Mouse (Mus musculus) lung, embryonic 15.5 days (tissue): Measurements from ENCODE around the gene Igfbp2. TPM values are rescaled to one million over a fixed set of nuclear protein-coding genes. Genes with fewer than 3 reads are reported as not detected.

ENCODE experiments used
- ATAC-seq: fragments of 200-750 bp; cut with Nextera tagmentation; 2 replicates; pipeline ENCODE4 v1.8.0; 2017; ENCODE audit warnings: moderate number of reproducible peaks, borderline replicate concordance; ENCODE audit not compliant: low FRiP score, low TSS enrichment; ENCODE audit errors: extremely low read depth
- H3K27ac ChIP-seq: fragments of 300-500 bp; sonication (generic); 2 replicates; pipeline ENCODE4 v1.5.1; 2015; ENCODE audit warnings: moderate library complexity, mild to moderate bottlenecking, inconsistent platforms
- H3K27me3 ChIP-seq: fragments of 300-500 bp; sonication (generic); 2 replicates; pipeline ENCODE4 v1.6.1; 2015; ENCODE audit warnings: inconsistent platforms
- H3K36me3 ChIP-seq: fragments of 300-500 bp; sonication (generic); 2 replicates; pipeline ENCODE4 v1.6.1; 2015; ENCODE audit warnings: inconsistent platforms
- H3K4me1 ChIP-seq: fragments of 300-500 bp; sonication (generic); 2 replicates; pipeline ENCODE4 v1.6.1; 2015; ENCODE audit warnings: inconsistent platforms
- H3K4me2 ChIP-seq: fragments of 300-500 bp; sonication (generic); 2 replicates; pipeline ENCODE4 v1.6.1; 2015; ENCODE audit warnings: inconsistent platforms, mild to moderate bottlenecking, moderate library complexity
- H3K4me3 ChIP-seq: fragments of 300-500 bp; sonication (generic); 2 replicates; pipeline ENCODE4 v1.5.1; 2015; ENCODE audit warnings: mild to moderate bottlenecking, inconsistent platforms
- H3K9ac ChIP-seq: fragments of 300-500 bp; sonication (generic); 2 replicates; pipeline ENCODE4 v1.6.1; 2015; ENCODE audit warnings: inconsistent platforms
- H3K9me3 ChIP-seq: fragments of 300-500 bp; sonication (generic); 2 replicates; pipeline ENCODE4 v1.6.1; 2016; ENCODE audit warnings: inconsistent platforms
- WGBS: fragments of 180-500 bp; shearing (Covaris S2); methylation state at CpG from one replicate; pipeline ENCODE4 v1.1.7; 2015; 5-methylcytosine and 5-hydroxymethylcytosine counted together
- polyA plus RNA-seq: library from polyadenylated mRNA; unstranded; fragments of >200 nt; fragmentation: Nextera tagmentation; extraction: Ambion mirVana; gene quantifications from 2 replicates; pipeline ENCODE4 v1.2.1, GENCODE M21; 2015

Igfbp2 gene
- polyA plus RNA-seq, 1 experiment from 2014 or later, result 344 TPM

DNA sequence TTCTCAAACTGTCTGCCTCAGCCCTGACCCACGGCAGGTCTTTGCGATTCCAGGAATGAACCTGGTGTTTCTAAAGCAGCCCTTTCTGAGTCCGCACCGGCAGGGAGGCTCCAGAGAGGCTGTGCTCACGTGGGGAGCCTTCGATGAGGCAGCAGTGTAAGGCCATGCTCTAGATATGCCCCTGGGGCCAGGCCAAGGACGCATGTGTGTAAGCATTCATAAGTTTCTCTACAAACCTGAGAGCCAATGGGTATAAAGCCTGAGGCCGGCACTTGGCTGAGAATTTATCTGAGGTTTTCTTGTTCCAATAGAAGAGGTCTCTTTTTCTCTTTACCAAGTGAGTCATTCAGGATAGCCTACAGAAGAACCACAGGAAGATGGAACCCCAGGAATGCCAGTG is 15.1 kb downstream of the Igfbp2 start:
- H3K36me3 ChIP-seq, result no peaks in the 10 kb centered on the region
- no peaks in the 10 kb centered on the region for H3K9me3 ChIP-seq
- H3K9ac ChIP-seq, result no peak overlapping the region
- no peak overlapping the region for H3K27ac ChIP-seq
- H3K27me3 ChIP-seq, result no peaks in the 10 kb centered on the region
- no peak for ATAC-seq
- no peak overlapping the region for H3K4me3 ChIP-seq
- H3K4me2 ChIP-seq, result no peak overlapping the region
- 63% methylated on average over 8 of the region's 8 CpGs for WGBS
- H3K4me1 ChIP-seq, result no peaks in the 10 kb centered on the region

DNA sequence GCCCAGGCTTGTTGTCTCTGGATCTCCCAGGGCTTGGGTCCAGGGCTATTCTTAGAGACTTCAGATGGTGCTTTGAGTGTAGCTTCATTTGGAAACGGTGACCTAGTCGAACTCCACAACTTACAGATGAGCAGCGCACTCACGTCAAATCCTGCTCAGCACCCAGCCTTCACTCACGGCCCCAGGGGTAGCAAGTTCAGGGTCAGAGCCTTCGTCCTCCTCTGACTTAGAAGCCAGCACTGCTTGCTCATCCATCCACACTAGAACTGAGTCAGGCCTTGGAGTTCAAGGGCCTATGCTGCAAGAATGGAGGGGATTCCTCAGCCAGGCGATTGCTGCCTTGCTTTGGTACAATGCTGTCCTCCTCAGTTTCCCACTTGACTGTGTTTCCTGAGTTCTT is 15.5 kb downstream of the Igfbp2 start:
- Histone ChIP-seq H3K4me3 (no peak overlapping the region), H3K27me3 (no peaks in the 10 kb centered on the region), H3K9ac (no peak overlapping the region), H3K4me2 (no peak overlapping the region), H3K4me1 (no peaks in the 10 kb centered on the region), H3K36me3 (no peaks in the 10 kb centered on the region), H3K27ac (no peak overlapping the region), H3K9me3 (no peaks in the 10 kb centered on the region)
- no peak for ATAC-seq
- 81% methylated on average over 7 of the region's 7 CpGs for whole genome bisulfite sequencing

DNA sequence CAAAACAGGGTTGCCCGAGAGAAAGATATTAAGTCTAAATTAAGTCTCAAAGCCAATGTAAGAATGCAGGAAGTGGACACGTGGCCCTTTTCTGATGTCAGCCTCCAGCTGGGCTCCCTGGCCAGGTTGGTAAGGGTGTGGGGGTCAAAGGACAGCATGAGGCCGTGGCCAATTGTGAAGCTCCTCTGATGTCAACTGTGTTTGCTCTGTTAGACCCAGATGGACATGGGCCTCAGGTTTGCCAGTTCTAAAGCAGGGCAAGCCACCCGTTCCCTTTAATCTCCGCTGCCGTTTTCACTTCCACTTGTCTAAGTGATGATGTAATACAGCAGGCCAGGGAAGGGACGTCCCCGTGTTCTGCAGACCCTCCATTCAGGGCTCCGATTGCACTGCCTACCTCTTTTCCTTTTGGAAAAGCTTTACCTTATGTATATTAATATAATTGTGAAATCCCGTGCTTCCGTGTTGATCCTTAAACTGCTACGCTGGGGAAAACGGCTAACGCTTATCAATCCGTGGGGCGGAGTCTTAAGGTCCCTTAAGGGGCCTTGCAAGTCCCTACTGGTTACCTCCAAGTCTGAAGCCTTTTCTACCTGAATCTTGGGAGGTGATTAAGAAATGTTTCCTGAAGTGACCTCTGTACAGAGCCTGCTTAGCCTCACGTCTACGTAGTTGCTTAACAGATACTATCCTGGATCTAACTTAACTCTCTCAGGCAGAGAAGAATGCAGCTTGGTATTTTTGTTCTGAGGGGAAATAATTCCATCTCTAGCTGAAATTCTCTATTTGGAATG is 18.6 kb downstream of the Igfbp2 start:
- Histone ChIP-seq H3K27me3 (no peaks in the 10 kb centered on the region), H3K27ac (no peak overlapping the region)
- ATAC-seq, result no peak

GRCm38 (mm10) chr1:72844675-72845074 is 20.4 kb downstream of the Igfbp2 start:
- Histone ChIP-seq H3K9ac (no peak overlapping the region), H3K9me3 (no peaks in the 10 kb centered on the region), H3K4me1 (no peaks in the 10 kb centered on the region), H3K27ac (no peak overlapping the region), H3K36me3 (no peaks in the 10 kb centered on the region), H3K4me3 (no peak overlapping the region), H3K4me2 (no peak overlapping the region), H3K27me3 (no peaks in the 10 kb centered on the region)
- 88% methylated on average over 6 of the region's 6 CpGs for WGBS
- ATAC-seq, result no peak

More for the DNA sequence above, 18.6 kb downstream of the Igfbp2 start:
- H3K4me1 ChIP-seq, result no peaks in the 10 kb centered on the region
- H3K36me3 ChIP-seq, result no peaks in the 10 kb centered on the region
- H3K4me3 ChIP-seq, result no peak overlapping the region
- H3K9me3 ChIP-seq, result no peaks in the 10 kb centered on the region
- no peak overlapping the region for H3K9ac ChIP-seq
- no peak overlapping the region for H3K4me2 ChIP-seq
- 71% methylated on average over 18 of the region's 18 CpGs for WGBS

GRCm38 (mm10) chr1:72847849-72848380 is 23.6 kb downstream of the Igfbp2 start:
- Histone ChIP-seq H3K9ac (no peak overlapping the region), H3K4me1 (no peaks in the 10 kb centered on the region), H3K27me3 (no peaks in the 10 kb centered on the region), H3K27ac (no peak overlapping the region), H3K36me3 (peaks cover 3% of the 10 kb centered on the region; the same call in 1 of the 2 replicates), H3K9me3 (no peaks in the 10 kb centered on the region), H3K4me2 (no peak overlapping the region), H3K4me3 (no peak overlapping the region)
- WGBS, result 82% methylated on average over 4 of the region's 4 CpGs
- no peak for ATAC-seq

DNA sequence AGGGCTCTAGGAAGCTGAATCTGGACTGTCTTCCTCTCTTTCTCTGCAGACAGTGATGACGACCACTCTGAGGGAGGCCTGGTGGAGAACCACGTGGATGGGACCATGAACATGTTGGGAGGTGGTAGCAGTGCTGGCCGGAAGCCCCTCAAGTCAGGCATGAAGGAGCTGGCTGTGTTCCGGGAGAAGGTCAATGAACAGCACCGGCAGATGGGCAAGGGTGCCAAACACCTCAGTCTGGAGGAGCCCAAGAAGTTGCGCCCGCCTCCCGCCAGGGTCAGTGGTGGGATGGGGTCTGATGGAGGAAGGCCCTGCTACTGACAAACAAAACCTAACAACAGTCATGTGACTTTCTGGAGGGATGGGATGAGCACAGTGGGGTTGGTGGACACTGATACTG is 24.7 kb downstream of the Igfbp2 start:
- Histone ChIP-seq H3K27me3 (no peaks in the 10 kb centered on the region), H3K4me2 (no peak overlapping the region), H3K4me1 (no peaks in the 10 kb centered on the region), H3K9ac (no peak overlapping the region), H3K27ac (no peak overlapping the region), H3K36me3 (peaks cover 3% of the 10 kb centered on the region; the same call in 1 of the 2 replicates), H3K9me3 (no peaks in the 10 kb centered on the region), H3K4me3 (no peak overlapping the region)
- WGBS, result 86% methylated on average over 8 of the region's 8 CpGs
- ATAC-seq, result no peak

DNA sequence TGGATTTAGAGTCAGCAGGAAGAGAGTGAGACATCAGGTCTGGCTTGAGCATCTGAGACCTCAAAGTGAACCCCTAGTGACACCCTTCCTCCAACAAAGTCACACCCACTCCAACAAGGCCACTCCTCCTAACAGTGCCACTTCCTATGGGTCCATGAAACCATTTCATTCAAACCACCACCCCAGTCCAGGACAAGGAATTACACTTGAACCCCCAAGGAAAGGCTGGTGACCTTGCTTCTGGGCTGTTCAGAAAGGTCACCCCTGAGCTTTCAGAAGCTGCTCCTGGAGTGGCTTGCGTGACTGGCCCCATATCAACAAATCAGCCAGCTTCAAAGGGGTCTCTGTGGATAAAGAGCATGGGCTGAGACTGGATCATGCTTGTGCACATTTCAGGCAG is 29.5 kb downstream of the Igfbp2 start:
- Histone ChIP-seq H3K27me3 (no peaks in the 10 kb centered on the region), H3K9ac (no peak overlapping the region), H3K9me3 (no peaks in the 10 kb centered on the region), H3K4me2 (no peak overlapping the region), H3K36me3 (peaks cover 6% of the 10 kb centered on the region), H3K27ac (no peak overlapping the region), H3K4me3 (no peak overlapping the region), H3K4me1 (peaks cover 7% of the 10 kb centered on the region; the same call in 1 of the 2 replicates)
- ATAC-seq, result no peak
- WGBS, result 75% methylated on average over 1 of the region's 1 CpGs

DNA sequence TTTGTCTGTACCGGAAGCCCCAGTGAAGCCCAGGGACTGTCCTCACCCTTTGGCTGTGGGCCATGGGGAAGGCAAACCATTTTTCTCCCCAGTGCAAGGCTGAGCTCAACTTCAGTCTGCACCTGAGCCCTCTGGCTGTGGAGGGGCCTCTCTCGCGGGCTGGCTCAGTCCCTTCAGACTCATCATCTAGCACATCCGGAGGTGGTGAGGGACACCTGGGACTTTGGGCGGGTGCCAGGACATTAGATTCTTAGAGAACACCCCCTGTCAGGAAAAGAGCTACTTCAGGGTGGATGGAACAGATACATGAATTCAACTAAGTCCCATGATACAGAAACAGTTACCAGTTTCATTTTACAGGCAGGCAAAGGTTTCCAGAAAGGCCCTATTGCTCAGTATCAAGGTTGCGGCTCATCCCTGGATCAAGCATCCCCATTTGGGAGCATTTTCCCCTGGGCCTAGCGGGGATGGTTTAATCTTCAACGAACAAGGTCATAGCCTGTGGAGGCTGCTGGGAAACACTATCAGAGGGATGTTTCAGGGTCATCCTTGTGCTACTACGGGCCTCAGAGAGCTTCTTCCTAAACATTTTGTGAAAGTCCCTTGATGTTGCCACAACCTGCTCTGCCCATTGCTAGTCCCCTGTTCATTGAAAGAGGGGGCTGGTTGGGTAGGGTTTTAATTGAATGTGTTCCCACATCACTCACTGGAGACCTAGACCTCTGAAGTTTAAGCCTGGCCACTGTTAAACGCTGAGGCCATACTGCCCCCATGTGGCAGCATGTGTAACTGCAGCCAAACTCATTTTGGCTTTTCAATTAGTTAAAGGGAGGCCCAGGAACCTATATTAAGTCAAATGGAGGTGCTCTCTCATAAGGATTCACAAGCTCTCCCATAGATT is 30.3 kb downstream of the Igfbp2 start:
- no peak overlapping the region for H3K4me3 ChIP-seq
- no peak overlapping the region for H3K27ac ChIP-seq
- no peaks in the 10 kb centered on the region for H3K27me3 ChIP-seq
- WGBS, result 43% methylated on average over 10 of the region's 10 CpGs
- H3K4me1 ChIP-seq, result peaks cover 7% of the 10 kb centered on the region; the same call in 1 of the 2 replicates
- no peak overlapping the region for H3K4me2 ChIP-seq
- no peak for ATAC-seq
- no peaks in the 10 kb centered on the region for H3K9me3 ChIP-seq
- peaks cover 14% of the 10 kb centered on the region for H3K36me3 ChIP-seq
- H3K9ac ChIP-seq, result no peak overlapping the region

GRCm38 (mm10) chr1:72855729-72856128 is 31.4 kb downstream of the Igfbp2 start:
- 72% methylated on average over 10 of the region's 10 CpGs for WGBS
- Histone ChIP-seq H3K9ac (no peak overlapping the region), H3K9me3 (no peaks in the 10 kb centered on the region), H3K4me3 (no peak overlapping the region), H3K4me2 (no peak overlapping the region), H3K4me1 (peaks cover 7% of the 10 kb centered on the region; the same call in 1 of the 2 replicates), H3K36me3 (peaks cover 18% of the 10 kb centered on the region), H3K27ac (no peak overlapping the region), H3K27me3 (no peaks in the 10 kb centered on the region)
- no peak for ATAC-seq

- H3K4me1 ChIP-seq, result peaks cover 12% of the 10 kb centered on the region
- 64% methylated on average over 19 of the region's 19 CpGs for WGBS
- H3K27ac ChIP-seq, result no peak overlapping the region
- H3K36me3 ChIP-seq, result peaks cover 15% of the 10 kb centered on the region; the same call in 1 of the 2 replicates
- ATAC-seq, result no peak; the same call in 1 of the 2 replicates
- H3K9me3 ChIP-seq, result no peaks in the 10 kb centered on the region
- H3K9ac ChIP-seq, result no peak overlapping the region
- H3K4me2 ChIP-seq, result no peak overlapping the region
- no peaks in the 10 kb centered on the region for H3K27me3 ChIP-seq
- H3K4me3 ChIP-seq, result no peak overlapping the region
Measured at GRCm38 (mm10) chr1:72856209-72856909, 32.1 kb downstream of the Igfbp2 start.

GRCm38 (mm10) chr1:72857142-72857541 is 32.8 kb downstream of the Igfbp2 start:
- no peaks in the 10 kb centered on the region for H3K27me3 ChIP-seq
- no peak overlapping the region for H3K27ac ChIP-seq
- no peak overlapping the region for H3K4me2 ChIP-seq
- H3K4me3 ChIP-seq, result no peak overlapping the region
- no peaks in the 10 kb centered on the region for H3K9me3 ChIP-seq
- no peak for ATAC-seq
- H3K9ac ChIP-seq, result no peak overlapping the region
- peaks cover 18% of the 10 kb centered on the region for H3K4me1 ChIP-seq
- WGBS, result 73% methylated on average over 7 of the region's 7 CpGs
- peaks cover 15% of the 10 kb centered on the region; the same call in 1 of the 2 replicates for H3K36me3 ChIP-seq
